Mouse (Mus musculus) stomach, embryonic 16.5 days (tissue): ENCODE measurements around the gene Ears2. TPM values are rescaled to one million over a fixed set of nuclear protein-coding genes. Genes with fewer than 3 reads are reported as not detected.

Experiments used
- ATAC-seq: fragments of 200-750 bp; cut with Nextera tagmentation; 2 replicates; pipeline ENCODE4 v1.8.0; 2017; ENCODE audit warnings: moderate number of reproducible peaks, moderate TSS enrichment; ENCODE audit not compliant: insufficient read depth, low FRiP score
- H3K27ac ChIP-seq: fragments of 300-500 bp; sonication (generic); 2 replicates; pipeline ENCODE4 v1.5.1; 2014; ENCODE audit warnings: low read length
- H3K27me3 ChIP-seq: fragments of 300-500 bp; sonication (generic); 2 replicates; pipeline ENCODE4 v1.6.1; 2014; ENCODE audit warnings: low read length, control low read depth, mixed read lengths; ENCODE audit not compliant: control insufficient read depth, insufficient read depth
- H3K36me3 ChIP-seq: fragments of 300-500 bp; sonication (generic); 2 replicates; pipeline ENCODE4 v1.6.1; 2014; ENCODE audit warnings: low read length; ENCODE audit not compliant: control insufficient read depth, insufficient read depth
- H3K4me1 ChIP-seq: fragments of 300-500 bp; sonication (generic); 2 replicates; pipeline ENCODE4 v1.6.1; 2014; ENCODE audit warnings: low read length, control low read depth, mixed read lengths; ENCODE audit not compliant: control insufficient read depth, insufficient read depth
- H3K4me2 ChIP-seq: fragments of 300-500 bp; sonication (generic); 2 replicates; pipeline ENCODE4 v1.6.1; 2014; ENCODE audit warnings: low read depth, low read length, mixed read lengths
- H3K4me3 ChIP-seq: fragments of 300-500 bp; sonication (generic); replicated peaks from 2 replicates; pipeline ENCODE4 v1.5.1; 2014; ENCODE audit warnings: mild to moderate bottlenecking, low read length
- H3K9ac ChIP-seq: fragments of 300-500 bp; sonication (generic); 2 replicates; pipeline ENCODE4 v1.6.1; 2014; ENCODE audit warnings: low read length
- H3K9me3 ChIP-seq: fragments of 300-500 bp; sonication (generic); replicated peaks from 2 replicates; pipeline ENCODE4 v1.6.1; 2016; ENCODE audit warnings: low read length, control low read depth; ENCODE audit not compliant: control insufficient read depth
- WGBS: fragments of 180-500 bp; shearing (Covaris S2); extraction: QIAGEN DNeasy Blood & Tissue Kit; methylation state at CpG from one replicate; pipeline ENCODE4 v1.1.7; 2014; 5-methylcytosine and 5-hydroxymethylcytosine counted together
- polyA plus RNA-seq: library from polyadenylated mRNA; unstranded; fragments of >200 nt; fragmentation: Nextera tagmentation; extraction: Ambion mirVana; gene quantifications from 2 replicates; pipeline ENCODE4 v1.2.1, GENCODE M21; 2015

Gene Ears2
- polyA plus RNA-seq, 1 experiment from 2014 or later = 15.7 TPM

- no peak for ATAC-seq
- no peaks in the 10 kb centered on the region for H3K27me3 ChIP-seq
- no peaks in the 10 kb centered on the region for H3K9me3 ChIP-seq
- WGBS = 97% methylated on average over 1 of the region's 1 CpGs
- no peaks in the 10 kb centered on the region for H3K4me1 ChIP-seq
- H3K4me3 ChIP-seq = no peak overlapping the region
- no peak overlapping the region for H3K9ac ChIP-seq
- no peak overlapping the region for H3K4me2 ChIP-seq
- peaks cover 23% of the 10 kb centered on the region for H3K36me3 ChIP-seq
- no peak overlapping the region for H3K27ac ChIP-seq
These were observed 14.0 kb upstream of the Ears2 start for GRCm38 (mm10) chr7:122081071-122081470.

GRCm38 (mm10) chr7:122079798-122080554 is 12.9 kb upstream of the Ears2 start:
- no peaks in the 10 kb centered on the region for H3K27me3 ChIP-seq
- no peak overlapping the region; the same call in 1 of the 2 replicates for H3K27ac ChIP-seq
- no peak overlapping the region for H3K4me2 ChIP-seq
- no peak overlapping the region for H3K9ac ChIP-seq
- peak; percentile 33; the same call in 1 of the 2 replicates for ATAC-seq
- H3K4me3 ChIP-seq = no peak overlapping the region
- H3K36me3 ChIP-seq = peaks cover 25% of the 10 kb centered on the region
- H3K4me1 ChIP-seq = no peaks in the 10 kb centered on the region
- 88% methylated on average over 8 of the region's 8 CpGs for WGBS
- H3K9me3 ChIP-seq = no peaks in the 10 kb centered on the region

GRCm38 (mm10) chr7:122074374-122074773 is 7.3 kb upstream of the Ears2 start:
- Histone ChIP-seq H3K36me3 (peaks cover 26% of the 10 kb centered on the region), H3K4me1 (peaks cover 4% of the 10 kb centered on the region; the same call in 1 of the 2 replicates), H3K27me3 (no peaks in the 10 kb centered on the region), H3K4me3 (no peak overlapping the region), H3K27ac (no peak overlapping the region), H3K9me3 (no peaks in the 10 kb centered on the region), H3K9ac (no peak overlapping the region), H3K4me2 (no peak overlapping the region)
- no peak for ATAC-seq
- 72% methylated on average over 3 of the region's 3 CpGs for WGBS

- Histone ChIP-seq H3K4me1 (peaks cover 23% of the 10 kb centered on the region), H3K9ac (peak overlapping the region; percentile 95), H3K27ac (peak overlapping the region; percentile 96), H3K36me3 (0 out of 2 replicates have a peak, but pooled peaks cover 7% of the 10 kb centered on the region), H3K4me2 (peak overlapping the region; percentile 69), H3K4me3 (peak overlapping the region; percentile 96), H3K9me3 (no peaks in the 10 kb centered on the region), H3K27me3 (no peaks in the 10 kb centered on the region)
- ATAC-seq = peak; percentile 14
- WGBS = under 1% methylated on average over 55 of the region's 58 CpGs
These were observed 686 bp upstream of the Ears2 start for GRCm38 (mm10) chr7:122067517-122068381.

- Histone ChIP-seq H3K36me3 (no peaks in the 10 kb centered on the region), H3K4me1 (peaks cover 23% of the 10 kb centered on the region), H3K9me3 (no peaks in the 10 kb centered on the region), H3K27ac (peak overlapping the region; percentile 96), H3K4me3 (peak overlapping the region; percentile 96), H3K4me2 (peak overlapping the region; percentile 69), H3K9ac (peak overlapping the region; percentile 95), H3K27me3 (no peaks in the 10 kb centered on the region)
- no peak; the same call in 1 of the 2 replicates for ATAC-seq
- 12% methylated on average over 31 of the region's 31 CpGs for WGBS
These were observed 740 bp downstream of the Ears2 start for GRCm38 (mm10) chr7:122066102-122066944.

GRCm38 (mm10) chr7:122065656-122066055 is 1.4 kb downstream of the Ears2 start:
- Histone ChIP-seq H3K4me3 (peak overlapping the region; percentile 96), H3K9ac (peak overlapping the region; percentile 95; the same call in 1 of the 2 replicates), H3K4me2 (peak overlapping the region; percentile 69), H3K4me1 (peaks cover 23% of the 10 kb centered on the region), H3K27me3 (no peaks in the 10 kb centered on the region), H3K36me3 (no peaks in the 10 kb centered on the region; the same call in 1 of the 2 replicates), H3K27ac (0 out of 2 replicates have a peak overlapping the region, but pooled peaks have one; percentile 96), H3K9me3 (no peaks in the 10 kb centered on the region)
- WGBS = 34% methylated on average over 1 of the region's 1 CpGs
- ATAC-seq = no peak

- WGBS = 84% methylated on average over 5 of the region's 5 CpGs
- no peak overlapping the region for H3K9ac ChIP-seq
- H3K27ac ChIP-seq = no peak overlapping the region
- no peak overlapping the region for H3K4me3 ChIP-seq
- H3K4me2 ChIP-seq = no peak overlapping the region
- H3K27me3 ChIP-seq = no peaks in the 10 kb centered on the region
- peaks cover 5% of the 10 kb centered on the region for H3K36me3 ChIP-seq
- H3K9me3 ChIP-seq = no peaks in the 10 kb centered on the region
- H3K4me1 ChIP-seq = no peaks in the 10 kb centered on the region
- no peak for ATAC-seq
These were observed 10.4 kb downstream of the Ears2 start for GRCm38 (mm10) chr7:122056633-122057032.

- H3K36me3 ChIP-seq = peaks cover 10% of the 10 kb centered on the region; the same call in 1 of the 2 replicates
- no peaks in the 10 kb centered on the region for H3K27me3 ChIP-seq
- no peak for ATAC-seq
- H3K9ac ChIP-seq = no peak overlapping the region
- WGBS = 76% methylated on average over 1 of the region's 1 CpGs
- no peaks in the 10 kb centered on the region for H3K9me3 ChIP-seq
- no peak overlapping the region for H3K4me2 ChIP-seq
- H3K4me1 ChIP-seq = no peaks in the 10 kb centered on the region
- no peak overlapping the region for H3K4me3 ChIP-seq
- H3K27ac ChIP-seq = no peak overlapping the region
These were observed 16.2 kb downstream of the Ears2 start for GRCm38 (mm10) chr7:122050834-122051233.
